Mouse (Mus musculus) lung, embryonic 16.5 days (tissue): Measurements from ENCODE around the gene Gm5737. TPM values are rescaled to one million over a fixed set of nuclear protein-coding genes. Genes with fewer than 3 reads are reported as not detected.

Experiments
- ATAC-seq: fragments of 200-750 bp; cut with Nextera tagmentation; 2 replicates; pipeline ENCODE4 v1.8.0; 2017; ENCODE audit warnings: low read depth, mild to moderate bottlenecking, moderate library complexity
- H3K27ac ChIP-seq: fragments of 300-500 bp; sonication (generic); 2 replicates; pipeline ENCODE4 v1.5.1; 2014; ENCODE audit warnings: mild to moderate bottlenecking, control low read depth, low read length
- H3K27me3 ChIP-seq: fragments of 300-500 bp; sonication (generic); 2 replicates; pipeline ENCODE4 v1.6.1; 2014; ENCODE audit warnings: low read depth, low read length, mixed read lengths; ENCODE audit not compliant: control insufficient read depth, insufficient read depth
- H3K36me3 ChIP-seq: fragments of 300-500 bp; sonication (generic); 2 replicates; pipeline ENCODE4 v1.6.1; 2014; ENCODE audit warnings: low read length; ENCODE audit not compliant: control insufficient read depth, insufficient read depth
- H3K4me1 ChIP-seq: fragments of 300-500 bp; sonication (generic); replicated peaks from 2 replicates; pipeline ENCODE4 v1.6.1; 2014; ENCODE audit warnings: low read length, mixed read lengths; ENCODE audit not compliant: control insufficient read depth, insufficient read depth
- H3K4me2 ChIP-seq: fragments of 300-500 bp; sonication (generic); 2 replicates; pipeline ENCODE4 v1.6.1; 2014; ENCODE audit warnings: low read depth, low read length, control low read depth
- H3K4me3 ChIP-seq: fragments of 300-500 bp; sonication (generic); 2 replicates; pipeline ENCODE4 v1.5.1; 2014; ENCODE audit warnings: mild to moderate bottlenecking, low read length, control low read depth
- H3K9ac ChIP-seq: fragments of 300-500 bp; sonication (generic); 2 replicates; pipeline ENCODE4 v1.6.1; 2014; ENCODE audit warnings: low read length, control low read depth
- H3K9me3 ChIP-seq: fragments of 300-500 bp; sonication (generic); 2 replicates; pipeline ENCODE4 v1.6.1; 2016; ENCODE audit warnings: low read length; ENCODE audit not compliant: control insufficient read depth
- WGBS: fragments of 180-500 bp; shearing (Covaris S2); extraction: QIAGEN DNeasy Blood & Tissue Kit; methylation state at CpG from one replicate; pipeline ENCODE4 v1.1.7; 2014; 5-methylcytosine and 5-hydroxymethylcytosine counted together
- polyA plus RNA-seq: library from polyadenylated mRNA; unstranded; fragments of >200 nt; fragmentation: Nextera tagmentation; extraction: Ambion mirVana; gene quantifications from 2 replicates; pipeline ENCODE4 v1.2.1, GENCODE M21; 2015

Gm5737 gene
- polyA plus RNA-seq, result not detected in 2 replicates

DNA sequence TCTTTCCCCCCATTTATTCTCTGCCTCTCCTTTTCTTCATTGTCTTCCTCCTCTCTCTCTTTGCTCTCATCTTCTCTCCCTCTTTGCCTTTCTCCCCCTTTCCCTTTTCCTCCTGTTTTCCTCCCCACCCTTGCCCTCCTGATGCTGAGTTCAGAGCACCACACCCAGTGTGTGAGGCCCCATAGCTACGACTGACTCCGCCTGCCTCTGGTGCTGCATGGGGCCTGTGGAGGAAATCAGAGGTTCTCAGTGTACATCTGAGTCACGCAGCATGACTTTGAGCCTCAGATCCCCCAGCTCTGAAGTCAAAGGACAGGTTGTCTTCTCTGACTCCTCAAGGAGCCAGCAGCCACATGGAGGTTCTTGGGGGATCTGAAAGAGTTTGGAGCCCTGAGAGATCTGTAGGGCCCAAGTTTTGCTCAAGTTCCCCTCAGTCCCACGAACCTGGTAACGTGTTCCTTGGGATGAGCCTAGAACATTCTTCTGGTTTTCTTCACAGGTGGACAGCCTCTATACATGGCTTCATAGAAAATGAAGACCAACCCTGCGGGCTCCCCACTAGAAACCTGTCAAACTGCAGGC lies at the start of gene Gm5737:
Gene Gm5737, plus strand, starts transcription at position 532 of the 582 bp plus-strand sequence.
- H3K36me3 ChIP-seq, result no peaks in the 10 kb centered on the region
- H3K9ac ChIP-seq, result no peak within 1 kb of the TSS
- H3K4me1 ChIP-seq, result no peaks in the 10 kb centered on the region
- H3K27ac ChIP-seq, result no peak within 1 kb of the TSS
- H3K4me2 ChIP-seq, result no peak within 1 kb of the TSS
- no peak within 1 kb of the TSS for H3K4me3 ChIP-seq
- peaks cover 2% of the 10 kb centered on the region; the same call in 1 of the 2 replicates for H3K27me3 ChIP-seq
- ATAC-seq, result no peak
- WGBS, result 79% methylated on average over 6 of the region's 6 CpGs
- no peaks in the 10 kb centered on the region for H3K9me3 ChIP-seq

DNA sequence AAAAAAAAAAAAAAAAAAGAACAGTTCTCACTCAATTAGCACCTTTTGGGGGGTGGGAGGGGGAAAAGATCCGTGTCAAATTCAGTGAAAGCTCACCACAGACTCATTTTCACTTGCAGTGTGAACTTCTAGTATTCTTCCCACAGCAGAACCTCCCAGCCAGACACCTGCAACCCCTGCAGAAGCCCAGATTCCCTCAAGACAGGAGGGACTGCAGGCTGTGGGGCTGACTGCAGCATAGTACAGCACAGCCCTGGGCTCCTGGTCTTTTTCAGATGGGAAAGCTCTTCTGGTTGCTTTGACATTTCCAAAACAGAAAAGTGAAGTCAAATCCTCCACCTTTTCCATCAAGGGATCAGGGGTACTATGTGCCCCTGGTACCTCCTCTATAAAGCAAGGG lies 44.8 kb upstream of the Gm5737 start:
- Histone ChIP-seq H3K27me3 (no peaks in the 10 kb centered on the region), H3K4me2 (no peak overlapping the region), H3K9me3 (no peaks in the 10 kb centered on the region), H3K27ac (no peak overlapping the region), H3K36me3 (no peaks in the 10 kb centered on the region), H3K9ac (no peak overlapping the region), H3K4me3 (no peak overlapping the region), H3K4me1 (no peaks in the 10 kb centered on the region)
- no peak for ATAC-seq
- 0% methylated on average over 1 of the region's 1 CpGs for WGBS

DNA sequence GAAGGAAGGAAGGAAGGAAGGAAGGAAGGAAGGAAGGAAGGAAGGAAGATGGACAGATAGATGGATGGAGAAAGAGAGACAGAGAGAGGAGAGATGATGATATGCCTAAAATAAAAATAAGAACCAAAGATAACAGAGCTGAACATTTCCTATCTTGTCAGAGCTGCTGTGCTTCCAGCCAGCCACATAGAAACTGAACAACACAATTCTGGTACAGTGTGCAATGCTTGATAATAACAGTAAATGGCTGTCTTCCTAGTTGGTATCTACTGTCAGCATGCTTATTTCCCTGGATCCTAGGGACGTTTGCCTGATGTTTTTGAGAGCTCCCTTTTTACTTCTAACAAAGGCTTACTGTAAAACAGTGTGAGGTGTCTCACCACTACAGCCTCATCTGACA lies 40.8 kb upstream of the Gm5737 start:
- Histone ChIP-seq H3K4me3 (no peak overlapping the region), H3K4me1 (no peaks in the 10 kb centered on the region), H3K9ac (no peak overlapping the region), H3K9me3 (no peaks in the 10 kb centered on the region), H3K27me3 (no peaks in the 10 kb centered on the region), H3K27ac (no peak overlapping the region), H3K4me2 (no peak overlapping the region), H3K36me3 (no peaks in the 10 kb centered on the region)
- WGBS, result 42% methylated on average over 1 of the region's 1 CpGs
- no peak for ATAC-seq

DNA sequence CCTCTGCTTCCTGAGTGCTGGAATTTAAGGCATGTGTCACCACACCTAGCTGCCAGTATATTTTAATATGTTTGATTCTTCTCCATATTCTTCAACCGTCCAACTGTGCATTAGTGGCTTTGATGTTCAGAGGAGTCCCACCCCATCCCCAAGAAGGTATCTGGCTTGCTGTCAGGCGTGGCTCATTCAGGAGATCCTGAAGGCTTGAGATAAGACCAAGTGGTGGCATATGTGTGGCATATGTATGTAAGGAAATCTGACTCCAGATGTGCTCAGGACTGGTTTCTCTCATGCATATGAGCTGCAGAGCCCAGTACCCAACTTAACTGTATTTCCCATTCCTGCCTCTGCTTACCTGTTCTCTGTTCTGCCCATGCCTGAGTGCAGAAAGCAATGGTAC lies 34.2 kb upstream of the Gm5737 start:
- Histone ChIP-seq H3K27me3 (no peaks in the 10 kb centered on the region), H3K27ac (no peak overlapping the region), H3K4me1 (no peaks in the 10 kb centered on the region), H3K4me2 (no peak overlapping the region), H3K9me3 (no peaks in the 10 kb centered on the region), H3K4me3 (no peak overlapping the region), H3K36me3 (no peaks in the 10 kb centered on the region), H3K9ac (no peak overlapping the region)
- no peak for ATAC-seq
- 35% methylated on average over 2 of the region's 2 CpGs for WGBS

- H3K4me3 ChIP-seq, result no peak overlapping the region
- no peaks in the 10 kb centered on the region for H3K36me3 ChIP-seq
- no peak overlapping the region for H3K9ac ChIP-seq
- H3K4me2 ChIP-seq, result no peak overlapping the region
- no peaks in the 10 kb centered on the region for H3K9me3 ChIP-seq
- no peaks in the 10 kb centered on the region for H3K4me1 ChIP-seq
- no peak for ATAC-seq
- no peak overlapping the region for H3K27ac ChIP-seq
- WGBS, result 67% methylated on average over 4 of the region's 4 CpGs
- no peaks in the 10 kb centered on the region for H3K27me3 ChIP-seq
These were observed 16.6 kb upstream of the Gm5737 start for GRCm38 (mm10) chr7:120795544-120795943.

GRCm38 (mm10) chr7:120796369-120796768 lies 15.8 kb upstream of the Gm5737 start:
- 73% methylated on average over 3 of the region's 3 CpGs for WGBS
- no peak; the same call in 1 of the 2 replicates for ATAC-seq

GRCm38 (mm10) chr7:120803268-120803667 lies 8.9 kb upstream of the Gm5737 start:
- Histone ChIP-seq H3K9ac (no peak overlapping the region), H3K4me1 (no peaks in the 10 kb centered on the region), H3K36me3 (no peaks in the 10 kb centered on the region), H3K27ac (no peak overlapping the region), H3K4me3 (no peak overlapping the region), H3K27me3 (no peaks in the 10 kb centered on the region), H3K9me3 (no peaks in the 10 kb centered on the region), H3K4me2 (no peak overlapping the region)
- 88% methylated on average over 2 of the region's 2 CpGs for WGBS
- ATAC-seq, result no peak

More at GRCm38 (mm10) chr7:120796369-120796768, 15.8 kb upstream of the Gm5737 start:
- no peaks in the 10 kb centered on the region for H3K27me3 ChIP-seq
- H3K9ac ChIP-seq, result no peak overlapping the region
- H3K4me2 ChIP-seq, result no peak overlapping the region
- no peak overlapping the region for H3K27ac ChIP-seq
- no peak overlapping the region for H3K4me3 ChIP-seq
- no peaks in the 10 kb centered on the region for H3K4me1 ChIP-seq
- H3K36me3 ChIP-seq, result no peaks in the 10 kb centered on the region
- H3K9me3 ChIP-seq, result no peaks in the 10 kb centered on the region

DNA sequence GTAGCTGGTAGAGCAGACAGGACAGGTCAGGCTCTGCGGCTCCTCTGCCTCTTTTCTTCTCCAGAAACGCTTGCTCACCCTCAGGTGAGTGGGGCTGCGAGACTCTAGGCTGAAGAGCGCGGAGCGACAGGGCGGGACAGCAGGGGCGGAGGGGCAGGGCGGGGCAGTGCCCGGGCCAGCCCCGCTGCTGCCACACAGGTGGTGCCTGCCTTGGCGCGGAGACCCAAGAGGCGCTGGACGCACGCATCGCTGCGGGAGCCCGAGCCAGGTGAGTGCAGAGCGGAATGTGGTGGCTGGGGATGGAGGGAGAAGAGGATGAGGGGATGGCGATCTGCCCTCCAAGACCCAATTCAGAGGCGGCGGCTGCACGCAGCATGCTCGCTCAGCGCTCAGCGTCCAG lies 2.5 kb upstream of the Gm5737 start:
- Histone ChIP-seq H3K27ac (no peak overlapping the region), H3K9me3 (no peaks in the 10 kb centered on the region), H3K4me3 (peak overlapping the region; percentile 24; the same call in 1 of the 2 replicates), H3K27me3 (peaks cover 2% of the 10 kb centered on the region; the same call in 1 of the 2 replicates), H3K9ac (no peak overlapping the region; the same call in 1 of the 2 replicates), H3K4me2 (peak overlapping the region; percentile 53), H3K36me3 (no peaks in the 10 kb centered on the region), H3K4me1 (no peaks in the 10 kb centered on the region)
- ATAC-seq, result peak; percentile 51; the same call in 1 of the 2 replicates
- WGBS, result 4% methylated on average over 27 of the region's 27 CpGs

DNA sequence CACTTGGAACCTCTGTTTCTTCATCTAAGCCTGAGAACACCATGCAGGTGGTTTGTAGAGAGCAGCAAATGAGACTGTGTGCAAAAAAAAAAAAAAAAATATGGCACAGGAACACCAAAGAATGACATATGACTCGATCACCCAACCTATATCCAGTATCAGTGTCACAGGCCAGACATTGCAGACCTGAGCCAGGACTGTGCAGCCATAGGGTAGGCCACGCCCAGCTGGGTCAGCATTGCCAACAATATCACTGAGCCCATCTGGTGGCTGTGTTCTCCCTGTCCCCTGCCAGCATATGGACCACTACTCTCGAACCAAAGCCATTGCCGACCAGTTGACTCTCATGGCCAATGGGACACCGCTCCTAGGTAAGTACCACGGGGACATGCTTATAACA lies 5.4 kb downstream of the Gm5737 start:
- H3K4me1 ChIP-seq, result no peaks in the 10 kb centered on the region
- no peak overlapping the region for H3K9ac ChIP-seq
- WGBS, result 88% methylated on average over 6 of the region's 6 CpGs
- no peak for ATAC-seq
- H3K9me3 ChIP-seq, result no peaks in the 10 kb centered on the region
- no peaks in the 10 kb centered on the region for H3K36me3 ChIP-seq
- no peak overlapping the region for H3K4me3 ChIP-seq
- H3K4me2 ChIP-seq, result no peak overlapping the region
- no peaks in the 10 kb centered on the region for H3K27me3 ChIP-seq
- H3K27ac ChIP-seq, result no peak overlapping the region
